Mouse (Mus musculus): ENCODE data around the gene Zfp839.

DNA sequence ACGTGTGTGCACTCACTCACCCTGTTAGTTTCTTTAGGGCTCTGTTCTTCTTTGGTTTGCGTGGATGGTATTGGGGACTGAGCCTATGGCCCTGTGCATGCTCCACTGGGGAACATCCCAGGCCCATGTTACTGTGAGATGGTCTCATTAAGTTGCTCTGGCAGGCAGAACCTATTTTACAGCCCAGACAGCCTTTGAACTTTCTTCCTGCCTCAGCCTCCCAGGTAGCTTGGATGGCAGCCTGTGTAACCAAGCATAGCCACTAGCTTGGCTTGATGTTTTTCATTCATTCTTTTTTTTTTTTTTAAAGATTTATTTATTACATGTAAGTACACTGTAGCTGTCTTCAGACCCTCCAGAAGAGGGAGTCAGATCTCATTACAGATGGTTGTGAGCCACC, 35.2 kb downstream of the Zfp839 start:
- TF ChIP-seq ZNF384 (IDR thresholded peaks at IDR 0.05; ENCODE audit: low read depth, low read length) = no peak
- TF ChIP-seq HCFC1 (IDR thresholded peaks at IDR 0.05; ENCODE audit: borderline replicate concordance, insufficient read depth, low read length) = no peak

Measured in ES-E14 (cell line).